Mouse (Mus musculus): ENCODE results near the gene Pex5.

- no peak for TF ChIP-seq EP300 (IDR thresholded peaks at IDR 0.05; ENCODE audit: low read depth)
- TF ChIP-seq CTCF (IDR thresholded peaks at IDR 0.05; ENCODE audit: low read depth) = no peak
Measured at GRCm38 (mm10) chr6:124373584-124374206, 41.2 kb downstream of the Pex5 start.

Measured in liver, postnatal 0 days (tissue).